Mouse (Mus musculus) midbrain, embryonic 12.5 days (tissue): ENCODE measurements around the gene Serpinb3b. TPM values are rescaled to one million over a fixed set of nuclear protein-coding genes. Genes with fewer than 3 reads are reported as not detected.
"Not testable (repeated sequence)": the region's sequence is repeated elsewhere in the genome, so short reads cannot be mapped to it uniquely, and the experiment has no call there.

ENCODE experiments used
- ATAC-seq: fragments of 200-750 bp; cut with Nextera tagmentation; 2 replicates; pipeline ENCODE4 v1.8.0; 2017; ENCODE audit warnings: low read depth, moderate TSS enrichment, moderate library complexity; ENCODE audit not compliant: low FRiP score
- H3K27ac ChIP-seq: fragments of 300-500 bp; sonication (generic); replicated peaks from 2 replicates; pipeline ENCODE4 v1.5.1; 2016; ENCODE audit warnings: mild to moderate bottlenecking
- H3K27me3 ChIP-seq: fragments of 300-500 bp; sonication (generic); 2 replicates; pipeline ENCODE4 v1.6.1; 2016; ENCODE audit warnings: mild to moderate bottlenecking
- H3K36me3 ChIP-seq: fragments of 300-500 bp; sonication (generic); 2 replicates; pipeline ENCODE4 v1.6.1; 2016
- H3K4me1 ChIP-seq: fragments of 300-500 bp; sonication (generic); 2 replicates; pipeline ENCODE4 v1.6.1; 2016
- H3K4me2 ChIP-seq: fragments of 300-500 bp; sonication (generic); replicated peaks from 2 replicates; pipeline ENCODE4 v1.6.1; 2016; ENCODE audit warnings: mild to moderate bottlenecking, moderate library complexity
- H3K4me3 ChIP-seq: fragments of 300-500 bp; sonication (generic); 2 replicates; pipeline ENCODE4 v1.5.1; 2016; ENCODE audit warnings: mild to moderate bottlenecking
- H3K9ac ChIP-seq: fragments of 300-500 bp; sonication (generic); replicated peaks from 2 replicates; pipeline ENCODE4 v1.6.1; 2016; ENCODE audit warnings: mild to moderate bottlenecking, moderate library complexity
- H3K9me3 ChIP-seq: fragments of 300-500 bp; sonication (generic); 2 replicates; pipeline ENCODE4 v1.6.1; 2016; ENCODE audit warnings: mild to moderate bottlenecking
- WGBS: fragments of 180-500 bp; shearing (Covaris S2); methylation state at CpG from one replicate; pipeline ENCODE4 v1.1.7; 2016; 5-methylcytosine and 5-hydroxymethylcytosine counted together
- polyA plus RNA-seq: library from polyadenylated mRNA; unstranded; fragments of >200 nt; fragmentation: Nextera tagmentation; extraction: Ambion mirVana; gene quantifications from 2 replicates; pipeline ENCODE4 v1.2.1, GENCODE M21; 2016

Gene Serpinb3b
- polyA plus RNA-seq: not detected in 2 replicates

DNA sequence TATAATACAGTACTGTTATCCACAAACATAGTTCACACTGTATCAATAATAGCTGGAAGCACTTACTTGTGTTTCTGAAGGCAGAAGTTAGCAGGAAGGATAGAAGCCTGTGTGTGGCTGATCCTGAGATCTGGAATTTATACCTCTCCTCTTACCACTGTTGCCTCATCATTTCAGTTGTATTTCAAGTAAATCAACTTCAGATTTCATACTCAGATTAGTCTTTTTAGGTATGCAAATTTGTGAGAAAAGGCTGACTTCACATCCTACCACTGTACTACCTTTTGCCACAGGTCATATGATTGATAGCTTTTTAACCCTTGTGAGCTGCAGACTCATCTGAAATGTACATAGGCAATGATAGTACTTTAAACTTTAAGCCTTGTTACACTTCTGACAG, at the start of gene Serpinb3b, which contains the start of gene Serpinb3c:
Serpinb3b (minus strand) TSS at position 101 of the 400 bp plus-strand sequence.
Serpinb3c (minus strand) TSS at position 111 of the 400 bp plus-strand sequence.
- H3K4me1 ChIP-seq, H3K4me3 ChIP-seq, H3K27me3 ChIP-seq, H3K27ac ChIP-seq, H3K9me3 ChIP-seq, H3K9ac ChIP-seq, ATAC-seq, H3K36me3 ChIP-seq, H3K4me2 ChIP-seq: not testable (repeated sequence)

DNA sequence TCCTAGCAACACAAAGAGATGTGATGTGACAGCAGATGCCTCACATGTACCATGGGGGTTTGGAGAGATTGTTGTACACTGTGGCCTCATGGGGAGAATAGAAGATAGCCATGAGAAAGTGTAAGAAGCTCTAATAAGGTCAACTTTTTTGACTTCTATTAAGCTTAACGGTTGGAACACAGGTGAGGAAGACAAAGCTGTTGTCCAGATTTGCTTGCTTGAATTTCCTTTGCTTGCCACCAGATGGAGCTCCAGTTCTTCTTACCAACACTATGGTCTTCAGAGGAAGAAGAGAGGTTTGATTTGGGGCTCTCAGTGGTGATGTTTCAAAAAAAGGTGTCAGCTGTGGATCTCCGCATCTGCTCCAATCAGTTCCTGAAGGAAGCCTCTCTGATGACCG, 35.0 kb downstream of the Serpinb3b start:
- H3K4me2 ChIP-seq, H3K9ac ChIP-seq, H3K4me1 ChIP-seq, H3K27me3 ChIP-seq, H3K36me3 ChIP-seq, H3K9me3 ChIP-seq, H3K4me3 ChIP-seq, H3K27ac ChIP-seq: not testable (repeated sequence)
- 49% methylated on average over 3 of the region's 3 CpGs for WGBS
- ATAC-seq: peak; percentile 66

DNA sequence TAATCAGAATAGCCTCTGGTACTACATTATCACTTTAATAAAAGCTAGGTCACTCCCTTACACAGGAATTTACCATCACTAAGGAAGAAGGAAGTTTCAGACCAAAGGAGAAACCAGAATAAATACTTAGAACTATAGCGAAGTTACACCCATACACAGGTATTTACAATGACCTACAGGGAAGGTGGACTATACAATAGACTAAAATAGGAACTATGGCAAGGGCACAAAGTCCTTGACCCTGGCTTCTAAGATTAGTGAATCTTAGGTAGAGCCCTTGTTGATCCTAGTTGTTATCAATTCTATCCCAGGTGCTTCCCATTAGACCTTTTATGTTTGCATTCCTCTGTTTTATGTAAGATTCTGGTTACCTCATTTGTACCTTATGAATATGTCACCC, 60.9 kb downstream of the Serpinb3b start:
- H3K27ac ChIP-seq, H3K9ac ChIP-seq, H3K36me3 ChIP-seq, H3K4me3 ChIP-seq, H3K4me1 ChIP-seq, ATAC-seq, H3K9me3 ChIP-seq, H3K27me3 ChIP-seq, H3K4me2 ChIP-seq: not testable (repeated sequence)
- WGBS: 81% methylated on average over 1 of the region's 1 CpGs

DNA sequence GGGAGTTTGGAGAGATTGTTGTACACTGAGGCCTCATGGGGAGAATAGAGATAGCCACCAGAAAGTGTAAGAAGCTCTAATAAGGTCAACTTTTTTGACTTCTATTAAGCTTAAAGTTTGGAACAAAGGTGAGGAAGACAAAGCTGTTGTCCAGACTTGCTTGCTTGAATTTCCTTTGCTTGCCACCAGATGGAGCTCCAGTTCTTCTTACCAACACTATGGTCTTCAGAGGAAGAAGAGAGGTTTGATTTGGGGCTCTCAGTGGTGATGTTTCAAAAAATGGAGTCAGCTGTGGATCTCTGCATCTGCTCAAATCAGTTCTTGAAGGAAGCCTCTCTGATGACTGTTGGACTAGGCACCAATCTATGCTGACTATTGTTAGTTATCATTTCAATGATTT, 150.7 kb downstream of the Serpinb3b start:
- H3K9me3 ChIP-seq, ATAC-seq, H3K4me2 ChIP-seq: not testable (repeated sequence)

More for the DNA sequence above, 150.7 kb downstream of the Serpinb3b start:
- H3K4me3 ChIP-seq, H3K9ac ChIP-seq, H3K4me1 ChIP-seq, H3K27me3 ChIP-seq, H3K36me3 ChIP-seq, H3K27ac ChIP-seq: not testable (repeated sequence)

Other genes with a start within 250 kb of the Serpinb3b start
- not detected in 2 replicates for gene Serpinb3a, start 226.1 kb downstream of the Serpinb3b start, polyA plus RNA-seq
- gene Serpinb3d, start 194.9 kb downstream of the Serpinb3b start, polyA plus RNA-seq: not detected in 2 replicates
- gene Serpinb3c, start within 50 bp of the Serpinb3b start, polyA plus RNA-seq: not detected in 2 replicates
- not detected in 2 replicates for gene Serpinb11, start 82.8 kb upstream of the Serpinb3b start, polyA plus RNA-seq
- gene Serpinb7, start 121.3 kb upstream of the Serpinb3b start, polyA plus RNA-seq: not detected in 2 replicates
- gene Serpinb2, start 233.1 kb upstream of the Serpinb3b start, polyA plus RNA-seq: not detected in 2 replicates